Mouse (Mus musculus) brain, embryonic 14.5 days (tissue): Measurements from ENCODE around the gene Psmb2. TPM values are rescaled to one million over a fixed set of nuclear protein-coding genes. Genes with fewer than 3 reads are reported as not detected.
A peak's percentile ranks its signal among the peaks of the same experiment; 100 is the strongest.

ENCODE experiments used
- DNase-seq: peaks from one replicate; pipeline ENCODE4 v3.0.0-alpha.2; 2011; ENCODE audit warnings: low read depth
- CTCF ChIP-seq: fragments of 200-500 bp; IDR thresholded peaks from 2 replicates; pipeline ENCODE4 v1.5.1; 2012; ENCODE audit warnings: inconsistent platforms, mild to moderate bottlenecking, moderate library complexity, borderline replicate concordance; ENCODE audit not compliant: insufficient read depth, insufficient read length; ENCODE audit errors: extremely low read depth
- POLR2A ChIP-seq: fragments of 200-500 bp; IDR thresholded peaks from 2 replicates; pipeline ENCODE4 v1.6.1; 2012; ENCODE audit warnings: mild to moderate bottlenecking, inconsistent platforms, borderline replicate concordance; ENCODE audit not compliant: poor library complexity, insufficient read depth, insufficient read length, severe bottlenecking; ENCODE audit errors: extremely low read depth
- polyA plus RNA-seq: library from polyadenylated mRNA; depleted of rRNA; stranded (reverse); fragments of >200 nt; gene quantifications from 2 replicates; pipeline ENCODE4 v1.2.3, GENCODE M21; 2012

Psmb2 gene
- polyA plus RNA-seq, 1 experiment: 253 TPM

DNA sequence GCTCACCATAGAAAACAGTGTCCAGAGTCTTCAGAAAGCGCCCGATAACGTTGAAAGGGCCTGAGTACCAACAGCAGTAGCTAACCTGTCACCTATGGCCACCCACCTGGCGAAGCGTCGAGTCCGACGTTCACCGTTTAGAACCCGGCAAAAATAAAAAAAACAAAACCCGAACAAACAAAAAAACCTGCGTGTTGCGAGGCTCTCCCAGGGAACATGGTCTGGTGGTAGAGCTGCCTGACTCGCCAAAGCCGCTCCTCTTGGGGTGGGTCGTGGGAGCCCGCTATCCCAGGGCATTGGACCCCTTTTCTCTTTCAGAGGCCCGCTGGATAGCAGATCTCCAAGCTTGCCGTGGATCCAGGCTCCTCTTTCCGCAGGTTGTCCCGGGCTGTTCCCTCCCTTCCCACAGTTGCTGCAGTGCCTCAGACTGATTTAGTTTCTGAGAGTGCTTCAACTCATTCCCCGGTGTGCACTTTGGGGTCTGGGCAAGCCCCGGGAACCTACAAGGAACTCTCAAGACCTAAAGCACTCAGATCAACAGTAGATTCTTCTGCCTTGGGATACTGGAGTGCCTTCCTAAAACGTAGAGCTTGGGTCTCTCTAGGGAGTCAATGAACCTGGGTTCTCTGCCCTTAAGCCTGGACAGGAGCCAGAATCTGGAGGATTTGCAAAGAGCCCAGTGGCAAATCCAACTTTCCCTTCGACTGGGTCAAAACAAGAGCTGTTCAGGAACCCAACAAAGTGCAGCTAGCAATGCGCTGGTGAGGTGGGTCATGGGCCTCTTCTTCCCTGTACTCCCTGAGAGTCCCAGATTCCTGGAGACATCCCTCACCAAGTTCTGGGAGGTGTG, 55.3 kb downstream of the Psmb2 start:
- no peak for DNase-seq
- TF ChIP-seq CTCF (no peak), POLR2A (no peak)

DNA sequence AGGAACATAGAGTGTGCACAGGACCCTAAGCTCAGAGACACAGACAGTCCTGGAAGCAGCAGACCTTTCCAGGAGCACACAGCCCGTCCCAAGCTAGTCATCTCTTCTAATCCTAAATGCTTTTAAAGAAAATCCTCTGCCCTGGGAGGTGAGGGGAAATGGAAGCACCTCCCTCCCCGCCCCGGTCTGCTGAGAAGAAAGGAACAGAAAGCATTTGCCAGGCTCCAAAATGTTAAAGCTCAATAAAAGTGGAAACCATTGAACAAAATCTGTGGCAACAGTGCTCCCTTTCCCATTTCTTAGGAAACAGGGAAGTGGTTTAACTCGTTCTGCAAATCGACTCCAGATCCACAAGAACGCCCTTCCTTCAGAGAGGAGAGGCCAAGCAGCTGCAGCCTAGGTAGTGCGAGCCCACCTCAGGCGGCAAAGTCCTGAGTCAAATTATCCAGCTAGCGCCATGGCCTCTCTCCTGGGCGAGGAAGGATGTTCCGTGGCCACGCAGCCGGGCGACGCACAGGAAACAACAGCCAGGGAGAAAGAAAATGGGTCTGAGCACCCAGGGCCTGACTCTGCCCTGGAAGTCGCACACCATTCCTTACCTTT, 56.7 kb downstream of the Psmb2 start:
- no peak for DNase-seq
- TF ChIP-seq CTCF (no peak), POLR2A (no peak)

DNA sequence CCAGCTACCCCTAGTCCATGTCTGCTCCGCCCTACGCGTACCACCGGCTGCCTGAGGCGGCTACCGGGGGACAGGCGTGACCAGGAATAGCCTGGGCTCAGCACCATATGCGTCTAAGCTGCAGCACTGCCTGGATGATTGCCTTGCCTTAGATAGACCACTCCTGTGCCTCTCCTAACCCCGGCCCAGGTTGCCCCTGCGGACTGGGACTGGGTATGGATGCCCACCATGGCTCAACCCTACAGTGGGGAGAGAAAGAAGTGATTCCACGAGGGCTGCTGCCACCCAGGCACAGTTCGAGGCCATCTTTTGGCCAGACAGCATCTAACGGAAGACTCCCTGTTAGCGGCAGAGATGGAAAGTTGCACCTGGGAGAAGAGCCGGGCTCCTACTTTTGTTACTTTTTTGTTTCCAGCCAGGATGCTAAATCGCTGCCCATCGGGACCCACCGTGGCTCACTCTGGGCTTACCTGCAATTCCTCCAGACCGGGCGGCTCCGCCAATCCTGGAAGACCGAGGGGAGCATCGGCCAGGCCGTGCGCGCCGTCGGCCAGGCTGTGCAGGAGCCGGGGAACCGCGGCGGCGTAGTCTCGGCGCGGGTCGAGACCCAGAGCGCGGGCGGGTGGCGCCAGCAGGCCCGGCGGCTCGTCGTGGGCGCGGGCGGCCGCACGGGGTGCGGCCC, 57.4 kb downstream of the Psmb2 start:
- DNase-seq: no peak
- TF ChIP-seq POLR2A (no peak), CTCF (no peak)

DNA sequence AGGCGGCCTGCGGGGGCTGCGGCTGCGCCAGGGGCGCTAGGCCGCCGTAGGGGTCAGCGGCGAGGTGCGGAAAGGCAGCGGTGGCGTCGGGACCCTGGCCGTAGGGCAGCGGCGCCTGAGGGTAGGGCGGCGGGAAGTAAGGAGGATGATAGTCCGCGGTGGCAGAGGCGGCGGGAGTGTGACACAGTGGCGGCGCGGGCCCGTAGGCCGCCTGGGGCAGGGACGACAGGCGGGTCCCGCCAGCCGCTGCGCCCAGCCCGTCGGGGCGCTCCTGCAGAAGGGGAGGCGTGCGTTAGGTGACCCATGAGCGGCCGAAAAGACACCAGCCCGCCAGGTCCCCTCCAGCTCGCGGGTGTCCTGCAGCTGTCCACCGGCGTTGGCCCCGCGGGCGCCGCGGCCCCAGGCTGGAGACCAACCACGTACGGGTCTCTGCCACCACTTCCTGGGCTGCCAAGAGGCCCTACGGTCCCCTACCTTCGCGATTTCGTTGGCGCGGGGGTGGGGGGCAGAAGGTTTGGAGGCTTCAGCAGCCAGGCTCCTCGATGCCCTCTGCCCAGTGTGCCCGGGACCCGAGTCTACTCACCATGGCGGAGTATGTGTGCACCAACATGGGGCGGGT, 58.1 kb downstream of the Psmb2 start:
- no peak for DNase-seq
- no peak for TF ChIP-seq CTCF
- TF ChIP-seq POLR2A: no peak

DNA sequence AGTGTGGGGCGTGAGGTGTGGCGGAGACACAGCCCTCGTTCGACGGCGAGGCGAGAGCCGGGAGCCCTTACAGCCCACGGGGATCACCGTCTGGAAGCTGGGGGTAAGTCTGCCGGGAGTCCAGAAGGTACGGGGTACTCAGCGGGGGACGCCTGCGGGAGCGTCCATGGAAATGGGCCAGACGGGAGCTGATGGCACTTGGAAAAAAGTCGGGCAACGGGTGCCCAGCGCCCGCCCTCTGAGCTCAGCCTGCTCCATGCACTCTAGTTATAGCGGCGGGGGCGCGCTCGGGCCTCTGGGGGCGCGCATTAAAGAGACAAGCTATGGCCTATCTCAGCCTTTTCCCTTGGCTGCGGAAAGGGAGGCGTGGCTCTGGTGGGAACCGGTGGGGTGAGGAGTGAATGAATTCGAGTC, 58.6 kb downstream of the Psmb2 start, which contains the start of gene Tfap2e:
Gene Tfap2e (minus strand): TSS at position 240 of the 414 bp plus-strand sequence.
- TF ChIP-seq POLR2A (no peak), CTCF (no peak)
- peak; percentile 68 for DNase-seq

DNA sequence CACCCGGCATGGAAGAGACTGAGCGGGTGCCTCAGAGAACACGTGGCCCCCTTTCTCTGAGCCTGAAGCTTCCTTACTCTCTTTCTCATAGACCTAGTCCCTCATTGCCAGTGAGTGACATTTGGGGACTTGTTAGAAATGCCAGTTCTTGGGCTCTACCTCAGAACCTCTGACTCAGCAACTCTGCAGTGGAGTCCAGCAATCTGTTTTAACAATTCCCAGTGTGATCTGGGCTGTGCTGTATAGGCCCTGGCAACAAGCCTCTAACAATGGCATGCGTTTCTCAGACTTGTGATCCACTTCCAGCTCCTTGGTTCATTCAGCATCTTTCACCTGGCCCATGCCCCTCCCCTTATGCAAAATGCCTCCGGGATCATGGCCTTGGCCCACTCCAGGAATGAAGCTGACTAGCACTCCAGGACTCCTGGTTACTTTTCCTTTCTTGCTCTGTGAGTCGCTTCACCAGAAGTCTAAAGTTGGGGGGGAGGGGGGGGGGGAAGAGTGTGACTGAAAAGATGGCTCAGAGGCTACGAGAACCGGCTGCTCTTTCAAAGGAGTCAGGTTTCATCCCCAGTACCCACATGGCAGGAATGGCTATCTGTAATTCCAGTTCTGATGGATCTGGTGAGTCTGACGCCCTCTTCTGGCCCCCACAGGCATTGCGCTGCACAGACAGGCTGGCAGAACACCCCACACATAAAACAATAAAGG, 62.7 kb downstream of the Psmb2 start:
- DNase-seq: no peak
- TF ChIP-seq POLR2A (no peak), CTCF (peak; percentile 48; the same call in 1 of the 2 replicates)

DNA sequence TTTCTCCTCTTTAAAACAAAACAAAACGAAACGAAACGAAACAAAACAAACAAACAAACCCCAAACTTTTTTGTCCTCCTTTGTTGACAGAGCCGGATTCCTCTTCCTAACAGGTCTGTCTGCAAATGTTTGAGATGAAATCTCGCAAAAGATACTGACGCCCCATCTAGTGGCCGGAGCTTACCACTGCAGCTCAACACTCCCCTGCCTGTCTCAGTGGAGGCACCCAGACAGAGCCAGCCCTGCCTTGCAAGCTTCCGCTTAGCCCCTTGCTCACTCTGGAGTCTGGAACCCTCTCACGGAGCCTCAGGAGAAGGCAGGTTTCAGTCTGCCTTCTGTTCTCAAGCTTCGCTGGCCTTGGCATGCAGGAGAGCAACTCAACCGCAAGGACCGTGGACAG, 64.0 kb downstream of the Psmb2 start:
- TF ChIP-seq CTCF: peak; percentile 90
- no peak for TF ChIP-seq POLR2A
- DNase-seq: peak; percentile 88

DNA sequence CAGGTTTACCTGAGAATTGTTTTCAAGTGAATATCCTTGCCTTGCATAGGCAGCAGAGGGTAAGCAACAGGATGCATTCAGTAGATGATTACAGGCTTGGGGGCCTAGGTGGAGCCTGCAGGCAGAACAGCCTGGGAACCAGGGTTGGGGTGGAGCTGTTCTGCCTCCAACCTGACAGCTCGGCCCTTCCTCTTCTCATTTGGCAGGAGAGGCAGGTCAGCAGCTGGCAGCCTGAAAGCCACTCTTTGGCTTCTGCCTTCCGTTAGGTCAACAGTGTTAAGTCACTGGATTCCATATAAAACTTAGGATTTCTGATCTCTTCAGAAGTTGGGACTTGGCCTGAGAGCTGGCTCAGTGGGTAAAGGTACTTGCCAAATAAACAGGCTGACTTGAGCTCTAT, 65.5 kb downstream of the Psmb2 start:
- TF ChIP-seq CTCF: no peak
- no peak for TF ChIP-seq POLR2A
- no peak for DNase-seq

DNA sequence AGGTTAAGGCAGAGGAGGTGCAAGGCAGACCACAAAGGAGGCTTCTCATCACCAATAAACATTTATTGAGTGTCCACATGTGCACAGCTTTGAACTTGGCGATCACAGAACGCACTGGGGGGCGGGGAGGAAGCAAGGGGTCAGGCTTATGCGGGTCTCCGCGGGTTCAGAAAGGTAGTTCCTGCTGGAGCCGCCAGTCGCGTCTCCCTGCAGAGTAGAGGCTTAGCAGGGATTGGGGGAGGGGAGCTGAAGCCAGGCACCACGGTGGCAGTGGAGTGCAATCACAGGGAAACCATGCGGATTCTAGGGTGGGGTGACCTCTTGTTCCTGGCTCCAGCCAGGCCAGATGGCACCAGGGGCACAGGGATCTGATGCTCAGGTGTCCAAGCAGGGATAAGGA, 66.3 kb downstream of the Psmb2 start:
- DNase-seq: no peak
- TF ChIP-seq POLR2A: no peak

DNA sequence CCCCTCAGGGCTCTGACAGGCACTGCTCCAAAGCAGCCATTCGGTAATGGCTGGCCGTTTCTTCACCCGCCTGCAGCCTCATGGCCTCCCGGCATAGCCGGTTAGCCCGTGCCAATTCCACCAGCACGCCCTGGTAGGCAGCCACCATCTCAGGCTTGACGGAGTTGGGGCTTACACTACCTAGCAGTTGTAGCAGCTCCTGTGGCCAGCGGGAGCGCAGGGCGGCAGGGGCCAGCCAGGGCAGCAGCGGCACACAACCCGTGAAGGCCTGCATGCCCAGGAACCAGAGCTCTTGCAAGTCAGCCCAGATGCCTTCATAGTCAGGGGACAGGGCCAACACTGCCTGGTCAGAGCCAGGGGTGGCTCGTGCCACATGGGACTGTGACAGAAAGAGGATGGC, 67.4 kb downstream of the Psmb2 start:
- TF ChIP-seq CTCF (no peak), POLR2A (no peak)
- no peak for DNase-seq
